Mouse (Mus musculus) spleen, adult 2 months (tissue): ENCODE data around the gene Serp2. TPM values are rescaled to one million over a fixed set of nuclear protein-coding genes. Genes with fewer than 3 reads are reported as not detected.

Source experiments
- DNase-seq, 2 experiments: peaks; one replicate each; pipeline versions ENCODE4 v3.0.0 to v3.0.0-alpha.2; 2012 to 2021; ENCODE audit warnings: low spot score in 2 of 2, low read depth in 1 of 2
- H3K27ac ChIP-seq: fragments of 200-500 bp; 2 replicates; pipeline ENCODE4 v1.5.1; 2012; ENCODE audit warnings: low read length, inconsistent platforms; ENCODE audit not compliant: insufficient read depth
- H3K27me3 ChIP-seq: fragments of 200-500 bp; 2 replicates; pipeline ENCODE4 v1.6.1; 2012; ENCODE audit warnings: mild to moderate bottlenecking, moderate library complexity, low read length, inconsistent platforms; ENCODE audit not compliant: control insufficient read depth, insufficient read depth
- H3K36me3 ChIP-seq: fragments of 200-500 bp; 2 replicates; pipeline ENCODE4 v1.6.1; 2012; ENCODE audit warnings: mild to moderate bottlenecking, low read length, inconsistent platforms; ENCODE audit not compliant: control insufficient read depth, insufficient read depth
- H3K4me1 ChIP-seq: fragments of 200-500 bp; 2 replicates; pipeline ENCODE4 v1.6.1; 2011; ENCODE audit warnings: inconsistent platforms; ENCODE audit not compliant: control insufficient read depth, insufficient read depth, insufficient read length
- H3K4me3 ChIP-seq: fragments of 200-500 bp; 2 replicates; pipeline ENCODE4 v1.5.1; 2011; ENCODE audit warnings: mild to moderate bottlenecking, inconsistent platforms; ENCODE audit not compliant: insufficient read depth, insufficient read length; ENCODE audit errors: extremely low read depth
- CTCF ChIP-seq: fragments of 200-500 bp; IDR thresholded peaks from 2 replicates; pipeline ENCODE4 v1.5.1; 2011; ENCODE audit warnings: mild to moderate bottlenecking, inconsistent platforms; ENCODE audit not compliant: insufficient read depth, insufficient read length, insufficient replicate concordance; ENCODE audit errors: extremely low read depth
- POLR2A ChIP-seq: fragments of 200-500 bp; IDR thresholded peaks from 2 replicates; pipeline ENCODE4 v1.6.1; 2011; ENCODE audit warnings: low read depth, low read length, inconsistent platforms
- WGBS: fragments of 180-500 bp; shearing (Covaris S2); methylation state at CpG from one replicate; pipeline ENCODE4 v1.1.7; 2018; 5-methylcytosine and 5-hydroxymethylcytosine counted together
- polyA plus RNA-seq: library from polyadenylated mRNA; depleted of rRNA; stranded (reverse); fragments of >200 nt; gene quantifications from 2 replicates; pipeline ENCODE4 v1.2.3, GENCODE M21; 2012

Serp2 gene
- polyA plus RNA-seq, 1 experiment = 4.2 TPM

DNA sequence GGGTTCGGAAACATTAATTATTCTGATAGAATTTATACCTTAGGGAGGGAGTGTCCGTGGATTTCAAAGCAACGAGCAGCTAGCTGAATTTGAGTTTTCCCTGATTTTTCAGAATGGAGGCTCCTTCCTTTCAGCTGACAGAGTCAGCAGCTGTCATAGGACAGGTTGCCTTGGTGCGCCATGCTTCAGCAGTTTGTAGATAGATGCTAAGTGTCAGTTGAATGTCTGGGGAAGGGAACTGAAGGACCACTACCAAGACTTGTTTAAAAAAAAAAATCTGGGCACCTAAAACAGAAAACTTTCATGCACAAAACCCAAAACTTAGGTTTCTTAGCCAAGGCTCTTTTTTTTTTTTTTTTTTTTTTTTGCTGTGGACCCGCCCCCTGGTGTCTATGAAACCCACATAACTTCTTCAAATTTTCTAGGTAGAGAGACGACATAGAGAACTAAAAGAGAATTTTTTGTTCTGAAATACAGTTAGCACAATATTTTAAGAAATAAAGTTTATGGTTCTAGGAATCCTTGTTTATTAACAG lies 42.6 kb downstream of the Serp2 start:
- Histone ChIP-seq H3K4me1 (no peaks in the 10 kb centered on the region), H3K36me3 (no peaks in the 10 kb centered on the region), H3K4me3 (no peak overlapping the region), H3K27ac (no peak overlapping the region), H3K27me3 (no peaks in the 10 kb centered on the region)
- TF ChIP-seq CTCF = no peak
- no peak for TF ChIP-seq POLR2A
- DNase-seq = no peak
- 59% methylated on average over 6 of the region's 6 CpGs for WGBS

DNA sequence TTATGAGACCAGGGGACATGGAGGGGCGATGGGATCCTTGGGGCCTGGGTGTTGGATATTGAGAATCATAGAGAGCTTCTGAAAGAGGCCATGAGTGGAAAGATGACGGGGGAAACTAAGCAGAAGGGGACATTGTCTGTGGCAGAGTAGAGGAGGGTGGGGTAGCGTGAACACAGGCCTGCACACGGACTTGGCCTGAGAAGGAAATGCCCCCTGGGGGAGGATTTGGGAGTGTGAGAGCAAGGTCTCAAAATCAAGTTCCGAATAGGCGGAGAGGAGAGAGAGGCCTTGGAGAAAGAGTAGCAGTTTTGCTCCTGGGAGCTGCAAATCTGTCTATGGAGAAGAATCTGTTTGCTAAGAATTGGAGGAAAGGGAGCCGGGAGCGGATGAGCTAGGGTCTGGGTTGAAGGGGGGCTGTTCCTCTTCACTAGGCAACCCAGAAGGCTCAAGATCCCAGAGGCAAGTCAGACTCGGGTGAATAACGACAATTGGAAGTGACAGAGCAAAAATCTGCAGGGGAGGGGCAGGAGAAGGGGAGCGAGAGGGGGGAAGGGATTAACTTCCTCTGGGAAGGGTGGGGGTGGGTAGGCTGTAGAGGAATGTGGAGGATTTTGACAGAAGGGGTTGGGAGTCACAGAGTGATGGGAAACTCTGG lies 43.2 kb downstream of the Serp2 start:
- Histone ChIP-seq H3K36me3 (no peaks in the 10 kb centered on the region), H3K27me3 (no peaks in the 10 kb centered on the region), H3K27ac (no peak overlapping the region), H3K4me1 (no peaks in the 10 kb centered on the region), H3K4me3 (no peak overlapping the region)
- WGBS = 59% methylated on average over 11 of the region's 11 CpGs
- no peak for TF ChIP-seq POLR2A
- TF ChIP-seq CTCF = no peak
- no peak for DNase-seq

DNA sequence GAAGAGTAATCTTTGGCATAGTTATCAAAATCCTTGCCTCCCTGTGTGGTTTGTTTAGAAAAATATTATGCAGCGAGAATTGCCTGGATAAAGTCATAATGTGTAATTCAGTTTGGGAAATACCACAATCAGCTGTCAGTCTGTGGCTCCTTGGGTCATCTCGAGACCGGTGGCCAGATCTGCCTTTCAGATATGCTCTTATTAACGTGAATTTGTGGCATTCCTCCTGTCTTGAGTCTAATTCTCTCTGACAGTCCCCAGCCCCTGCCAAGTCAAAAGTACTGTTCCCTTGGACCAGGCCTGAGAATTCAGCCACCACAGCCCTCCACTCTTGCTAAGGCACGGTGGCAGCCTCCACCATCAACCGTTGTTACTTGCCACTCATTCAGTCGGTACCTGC lies 44.7 kb downstream of the Serp2 start:
- WGBS = 83% methylated on average over 7 of the region's 7 CpGs
- TF ChIP-seq POLR2A (no peak), CTCF (no peak)
- Histone ChIP-seq H3K4me1 (no peaks in the 10 kb centered on the region), H3K36me3 (no peaks in the 10 kb centered on the region), H3K4me3 (no peak overlapping the region), H3K27me3 (no peaks in the 10 kb centered on the region), H3K27ac (no peak overlapping the region)
- DNase-seq = no peak

DNA sequence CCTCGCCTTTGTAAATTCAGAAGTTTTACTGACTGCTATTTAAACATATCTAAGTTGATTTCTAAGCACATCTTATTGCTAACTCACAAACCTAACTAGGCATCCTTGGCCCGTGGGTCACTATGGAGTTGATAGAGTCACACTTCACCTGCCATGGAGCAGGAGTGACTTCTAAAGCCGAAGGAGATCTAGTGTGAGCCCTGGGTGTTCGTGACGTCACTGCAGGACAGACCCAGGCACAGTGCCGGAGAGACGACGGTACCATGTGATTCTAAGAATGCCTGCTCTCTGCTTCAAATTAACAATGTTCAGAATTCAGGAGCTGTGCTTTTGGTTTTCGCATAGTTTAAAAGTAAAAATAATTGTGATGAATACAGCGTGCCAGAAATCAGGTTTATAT lies 48.0 kb downstream of the Serp2 start:
- no peak for DNase-seq

DNA sequence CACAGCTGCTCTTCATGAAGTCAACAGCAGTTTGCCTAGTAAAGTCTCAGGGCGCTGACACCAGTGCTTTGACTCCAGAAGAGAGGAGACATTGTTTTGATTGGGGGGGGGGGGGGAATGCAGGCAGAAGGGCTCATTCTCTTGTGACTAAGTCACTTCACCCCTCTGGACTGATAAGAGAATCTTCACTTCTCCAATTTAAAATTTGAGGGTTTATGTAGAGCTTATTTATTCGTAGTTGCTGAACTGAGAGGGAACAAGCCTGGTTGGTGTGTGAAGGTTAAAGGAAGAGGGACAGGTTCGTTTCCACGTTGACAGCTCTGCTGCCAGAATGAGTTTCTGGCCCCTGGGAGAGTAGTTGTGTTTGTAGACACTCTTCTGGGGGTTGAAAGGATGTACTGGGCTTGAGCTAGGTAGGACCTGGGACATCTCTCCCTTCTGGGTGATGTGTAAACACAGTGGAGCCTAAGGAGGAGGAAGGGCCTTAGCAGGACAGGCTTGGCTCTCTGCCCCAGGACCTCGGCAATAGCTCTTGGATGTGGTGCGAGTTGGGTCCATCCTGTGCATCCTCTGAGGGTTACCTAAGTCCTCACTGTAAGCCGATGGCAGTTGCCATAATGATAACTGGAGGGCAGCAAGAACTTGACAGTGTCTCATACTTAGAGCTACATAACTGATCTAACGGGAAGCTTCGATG lies 48.7 kb downstream of the Serp2 start:
- Histone ChIP-seq H3K27me3 (no peaks in the 10 kb centered on the region), H3K36me3 (no peaks in the 10 kb centered on the region), H3K4me3 (no peak overlapping the region), H3K27ac (no peak overlapping the region), H3K4me1 (peaks cover 5% of the 10 kb centered on the region)
- no peak for TF ChIP-seq CTCF
- no peak for TF ChIP-seq POLR2A
- WGBS = 81% methylated on average over 9 of the region's 9 CpGs
- DNase-seq = no peak

More for the DNA sequence above, 48.0 kb downstream of the Serp2 start:
- TF ChIP-seq POLR2A (no peak), CTCF (no peak)
- H3K27me3 ChIP-seq = no peaks in the 10 kb centered on the region
- H3K4me3 ChIP-seq = no peak overlapping the region
- peaks cover 5% of the 10 kb centered on the region for H3K4me1 ChIP-seq
- H3K27ac ChIP-seq = no peak overlapping the region
- H3K36me3 ChIP-seq = no peaks in the 10 kb centered on the region
- 93% methylated on average over 10 of the region's 10 CpGs for WGBS

DNA sequence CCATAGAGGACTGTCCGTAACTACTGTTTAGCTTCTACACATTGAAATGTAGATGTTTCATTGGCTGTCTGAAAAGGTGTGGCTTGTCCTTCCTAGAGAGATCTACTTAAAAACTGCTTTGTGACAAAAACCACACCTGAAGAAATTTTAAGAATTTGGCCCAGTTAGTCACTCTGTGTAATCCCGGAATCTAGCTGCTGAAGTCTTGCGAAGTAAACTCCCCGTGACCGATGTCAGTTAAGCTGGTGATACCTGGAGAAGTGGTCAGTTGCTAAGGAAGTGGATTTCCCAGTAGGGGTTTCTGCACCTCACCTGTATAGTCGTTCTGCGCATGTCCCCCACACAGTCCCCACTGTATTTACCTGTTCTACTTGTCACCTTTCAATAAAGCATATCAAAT lies 49.3 kb downstream of the Serp2 start:
- Histone ChIP-seq H3K4me1 (peaks cover 5% of the 10 kb centered on the region), H3K4me3 (no peak overlapping the region), H3K36me3 (no peaks in the 10 kb centered on the region), H3K27me3 (no peaks in the 10 kb centered on the region), H3K27ac (no peak overlapping the region)
- no peak for TF ChIP-seq CTCF
- no peak for TF ChIP-seq POLR2A
- no peak for DNase-seq
- 91% methylated on average over 7 of the region's 7 CpGs for WGBS
